Mouse (Mus musculus) liver, embryonic 16.5 days (tissue): ENCODE data around the gene Cd2. TPM values are rescaled to one million over a fixed set of nuclear protein-coding genes. Genes with fewer than 3 reads are reported as not detected.

Experiments
- ATAC-seq: fragments of 200-750 bp; cut with Nextera tagmentation; 2 replicates; pipeline ENCODE4 v1.8.0; 2017; ENCODE audit warnings: low read depth, mild to moderate bottlenecking, moderate number of reproducible peaks, moderate library complexity
- H3K27ac ChIP-seq: fragments of 300-500 bp; sonication (generic); 2 replicates; pipeline ENCODE4 v1.5.1; 2014; ENCODE audit warnings: mild to moderate bottlenecking, low read length
- H3K27me3 ChIP-seq: fragments of 300-500 bp; sonication (generic); 2 replicates; pipeline ENCODE4 v1.6.1; 2014; ENCODE audit warnings: low read depth, low read length, mixed read lengths; ENCODE audit not compliant: control insufficient read depth, insufficient read depth
- H3K36me3 ChIP-seq: fragments of 300-500 bp; sonication (generic); 2 replicates; pipeline ENCODE4 v1.6.1; 2014; ENCODE audit warnings: mild to moderate bottlenecking; ENCODE audit not compliant: control insufficient read depth, insufficient read depth
- H3K4me1 ChIP-seq: fragments of 300-500 bp; sonication (generic); 2 replicates; pipeline ENCODE4 v1.6.1; 2014; ENCODE audit warnings: low read depth, low read length, mixed read lengths; ENCODE audit not compliant: control insufficient read depth
- H3K4me2 ChIP-seq: fragments of 300-500 bp; sonication (generic); 2 replicates; pipeline ENCODE4 v1.6.1; 2014; ENCODE audit warnings: low read depth, low read length, mixed read lengths
- H3K4me3 ChIP-seq: fragments of 300-500 bp; sonication (generic); 2 replicates; pipeline ENCODE4 v1.5.1; 2014; ENCODE audit warnings: low read depth, mild to moderate bottlenecking, low read length
- H3K9ac ChIP-seq: fragments of 300-500 bp; sonication (generic); 2 replicates; pipeline ENCODE4 v1.6.1; 2014; ENCODE audit warnings: low read depth, low read length
- H3K9me3 ChIP-seq: fragments of 300-500 bp; sonication (generic); replicated peaks from 2 replicates; pipeline ENCODE4 v1.6.1; 2016; ENCODE audit warnings: low read length; ENCODE audit not compliant: control insufficient read depth
- WGBS: fragments of 180-500 bp; shearing (Covaris S2); extraction: QIAGEN DNeasy Blood & Tissue Kit; methylation state at CpG from one replicate; pipeline ENCODE4 v1.1.7; 2014; ENCODE audit not compliant: insufficient replicate concordance; 5-methylcytosine and 5-hydroxymethylcytosine counted together
- polyA plus RNA-seq: library from polyadenylated mRNA; unstranded; fragments of >200 nt; fragmentation: Nextera tagmentation; extraction: Ambion mirVana; gene quantifications from 2 replicates; pipeline ENCODE4 v1.2.1, GENCODE M21; 2015

The Cd2 gene
- polyA plus RNA-seq = 0.08 and 0.17 TPM in 2 replicates

- Histone ChIP-seq H3K36me3 (no peaks in the 10 kb centered on the region), H3K9ac (no peak within 1 kb of the TSS), H3K4me2 (no peak within 1 kb of the TSS), H3K4me3 (no peak within 1 kb of the TSS), H3K9me3 (no peaks in the 10 kb centered on the region), H3K27ac (no peak within 1 kb of the TSS), H3K4me1 (no peaks in the 10 kb centered on the region), H3K27me3 (no peaks in the 10 kb centered on the region)
- 20% methylated on average over 4 of the region's 4 CpGs for WGBS
- ATAC-seq = no peak
Measured at GRCm38 (mm10) chr3:101287911-101288311, at the start of gene Cd2. Gene Cd2, minus strand, starts transcription at chr3:101287939.

GRCm38 (mm10) chr3:101328617-101329016 is 40.9 kb upstream of the Cd2 start:
- Histone ChIP-seq H3K36me3 (no peaks in the 10 kb centered on the region), H3K9ac (no peak overlapping the region), H3K4me3 (no peak overlapping the region), H3K27ac (no peak overlapping the region), H3K4me2 (no peak overlapping the region), H3K4me1 (no peaks in the 10 kb centered on the region), H3K9me3 (no peaks in the 10 kb centered on the region), H3K27me3 (no peaks in the 10 kb centered on the region)
- no peak for ATAC-seq
- 66% methylated on average over 7 of the region's 7 CpGs for WGBS

GRCm38 (mm10) chr3:101327248-101327647 is 39.5 kb upstream of the Cd2 start:
- Histone ChIP-seq H3K9ac (no peak overlapping the region), H3K4me3 (no peak overlapping the region), H3K4me1 (no peaks in the 10 kb centered on the region), H3K9me3 (no peaks in the 10 kb centered on the region), H3K27me3 (no peaks in the 10 kb centered on the region), H3K27ac (no peak overlapping the region), H3K4me2 (no peak overlapping the region), H3K36me3 (no peaks in the 10 kb centered on the region)
- no peak for ATAC-seq
- WGBS = 63% methylated on average over 2 of the region's 2 CpGs

GRCm38 (mm10) chr3:101322437-101322836 is 34.7 kb upstream of the Cd2 start:
- 55% methylated on average over 10 of the region's 10 CpGs for WGBS
- ATAC-seq = no peak
- H3K27ac ChIP-seq = no peak overlapping the region
- H3K4me1 ChIP-seq = no peaks in the 10 kb centered on the region
- H3K27me3 ChIP-seq = no peaks in the 10 kb centered on the region
- no peak overlapping the region for H3K9ac ChIP-seq
- no peak overlapping the region for H3K4me2 ChIP-seq
- H3K4me3 ChIP-seq = no peak overlapping the region
- no peaks in the 10 kb centered on the region for H3K36me3 ChIP-seq
- H3K9me3 ChIP-seq = no peaks in the 10 kb centered on the region

GRCm38 (mm10) chr3:101320874-101321273 is 33.1 kb upstream of the Cd2 start:
- no peaks in the 10 kb centered on the region for H3K9me3 ChIP-seq
- no peak overlapping the region for H3K4me3 ChIP-seq
- no peaks in the 10 kb centered on the region for H3K36me3 ChIP-seq
- H3K27ac ChIP-seq = no peak overlapping the region
- H3K4me1 ChIP-seq = peaks cover 3% of the 10 kb centered on the region; the same call in 1 of the 2 replicates
- H3K4me2 ChIP-seq = no peak overlapping the region
- no peak overlapping the region for H3K9ac ChIP-seq
- no peaks in the 10 kb centered on the region for H3K27me3 ChIP-seq
- 61% methylated on average over 7 of the region's 7 CpGs for WGBS
- no peak for ATAC-seq

GRCm38 (mm10) chr3:101318516-101319170 is 30.9 kb upstream of the Cd2 start:
- WGBS = 83% methylated on average over 6 of the region's 6 CpGs
- ATAC-seq = no peak
- no peak overlapping the region for H3K27ac ChIP-seq

GRCm38 (mm10) chr3:101318115-101318514 is 30.4 kb upstream of the Cd2 start:
- Histone ChIP-seq H3K4me3 (no peak overlapping the region), H3K9ac (no peak overlapping the region), H3K27me3 (no peaks in the 10 kb centered on the region), H3K9me3 (no peaks in the 10 kb centered on the region), H3K4me2 (no peak overlapping the region), H3K27ac (no peak overlapping the region), H3K4me1 (peaks cover 3% of the 10 kb centered on the region; the same call in 1 of the 2 replicates), H3K36me3 (no peaks in the 10 kb centered on the region)
- WGBS = 55% methylated on average over 6 of the region's 6 CpGs
- no peak for ATAC-seq

More at GRCm38 (mm10) chr3:101318516-101319170, 30.9 kb upstream of the Cd2 start:
- peaks cover 3% of the 10 kb centered on the region; the same call in 1 of the 2 replicates for H3K4me1 ChIP-seq
- H3K9me3 ChIP-seq = no peaks in the 10 kb centered on the region
- H3K27me3 ChIP-seq = no peaks in the 10 kb centered on the region
- H3K9ac ChIP-seq = no peak overlapping the region
- H3K36me3 ChIP-seq = no peaks in the 10 kb centered on the region
- no peak overlapping the region for H3K4me3 ChIP-seq
- no peak overlapping the region for H3K4me2 ChIP-seq

- 60% methylated on average over 6 of the region's 6 CpGs for whole genome bisulfite sequencing
Measured at GRCm38 (mm10) chr3:101314954-101315353, 27.2 kb upstream of the Cd2 start.

GRCm38 (mm10) chr3:101313266-101314051 is 25.7 kb upstream of the Cd2 start:
- WGBS = 34% methylated on average over 8 of the region's 8 CpGs
- no peak; the same call in 1 of the 2 replicates for ATAC-seq
- Histone ChIP-seq H3K27me3 (no peaks in the 10 kb centered on the region), H3K4me2 (no peak overlapping the region), H3K27ac (no peak overlapping the region), H3K4me1 (peaks cover 3% of the 10 kb centered on the region; the same call in 1 of the 2 replicates), H3K9me3 (no peaks in the 10 kb centered on the region), H3K4me3 (no peak overlapping the region), H3K9ac (no peak overlapping the region), H3K36me3 (no peaks in the 10 kb centered on the region)

More at GRCm38 (mm10) chr3:101314954-101315353, 27.2 kb upstream of the Cd2 start:
- no peaks in the 10 kb centered on the region for H3K9me3 ChIP-seq
- H3K27ac ChIP-seq = no peak overlapping the region
- no peaks in the 10 kb centered on the region for H3K27me3 ChIP-seq
- H3K36me3 ChIP-seq = no peaks in the 10 kb centered on the region
- no peak overlapping the region for H3K4me2 ChIP-seq
- ATAC-seq = no peak
- no peak overlapping the region for H3K9ac ChIP-seq
- H3K4me1 ChIP-seq = peaks cover 3% of the 10 kb centered on the region; the same call in 1 of the 2 replicates
- no peak overlapping the region for H3K4me3 ChIP-seq
